Mouse (Mus musculus) MEL (cell line): ENCODE results near the gene Kctd12b.
"Not testable (repeated sequence)": the region's sequence is repeated elsewhere in the genome, so short reads cannot be mapped to it uniquely, and the experiment has no call there.

Source experiments
- CTCF ChIP-seq, 3 experiments: IDR thresholded peaks in 2 of 3; conservative IDR thresholded peaks in 1 of 3; 2 replicates each; pipeline ENCODE4 v1.5.1; 2011 to 2012; ENCODE audit warnings: low read length in 3 of 3, low read depth in 2 of 3, mild to moderate bottlenecking in 2 of 3, improper control_type of control experiment in 1 of 3, inconsistent platforms in 1 of 3, mixed read lengths in 1 of 3, moderate library complexity in 1 of 3; ENCODE audit not compliant: control insufficient read depth in 1 of 3, insufficient read depth in 1 of 3, poor library complexity in 1 of 3, severe bottlenecking in 1 of 3
- HCFC1 ChIP-seq: IDR thresholded peaks from 2 replicates; pipeline ENCODE4 v1.6.1; 2012; ENCODE audit warnings: low read depth, mild to moderate bottlenecking, inconsistent platforms, low read length, improper control_type of control experiment, moderate library complexity
- MAFK ChIP-seq: IDR thresholded peaks from 2 replicates; pipeline ENCODE4 v1.6.1; 2011; ENCODE audit warnings: low read depth, mild to moderate bottlenecking, low read length, improper control_type of control experiment, borderline replicate concordance
- MAX ChIP-seq: IDR thresholded peaks from 2 replicates; pipeline ENCODE4 v1.6.1; 2011; ENCODE audit warnings: low read length, improper control_type of control experiment
- POLR2A ChIP-seq, 2 experiments: IDR thresholded peaks; 2 replicates each; pipeline ENCODE4 v1.6.1; 2011 to 2012; ENCODE audit warnings: low read length in 2 of 2, mild to moderate bottlenecking in 2 of 2, control low read depth in 1 of 2, improper control_type of control experiment in 1 of 2, low read depth in 1 of 2, moderate library complexity in 1 of 2; ENCODE audit not compliant: control insufficient read depth in 1 of 2, insufficient read depth in 1 of 2, poor library complexity in 1 of 2
- POLR2AphosphoS5 ChIP-seq: IDR thresholded peaks from 2 replicates; pipeline ENCODE4 v1.6.1; 2012; ENCODE audit warnings: low read depth, borderline replicate concordance, mild to moderate bottlenecking, inconsistent platforms, low read length, moderate library complexity, mixed read lengths
- TBP ChIP-seq: IDR thresholded peaks from 2 replicates; pipeline ENCODE4 v1.8.0; 2011; ENCODE audit warnings: low read depth, low read length, improper control_type of control experiment

- not testable (repeated sequence) for TF ChIP-seq TBP; MAFK; POLR2A (IDR thresholded peaks at IDR 0.05; ENCODE audit: control insufficient read depth in 1 of 2, insufficient read depth in 1 of 2, low read depth in 1 of 2, low read length in 2 of 2, poor library complexity in 1 of 2); CTCF (IDR thresholded peaks at IDR 0.05 in 2 of 3, conservative IDR thresholded peaks at IDR 0.05 in 1 of 3; ENCODE audit: control insufficient read depth in 1 of 3, insufficient read depth in 1 of 3, low read depth in 2 of 3, low read length in 3 of 3, poor library complexity in 1 of 3, severe bottlenecking in 1 of 3); HCFC1; MAX; POLR2AphosphoS5
Observed at GRCm38 (mm10) chrX:153668233-153668632, 28.0 kb downstream of the Kctd12b start.
